Mouse (Mus musculus): ENCODE measurements around the gene Mybphl.

- TF ChIP-seq POLR2A (IDR thresholded peaks at IDR 0.05; ENCODE audit: control insufficient read depth, low read depth, low read length) = no peak
- no peak for TF ChIP-seq CTCF (IDR thresholded peaks at IDR 0.05; ENCODE audit: control insufficient read depth, insufficient read depth, insufficient replicate concordance, low read depth, low read length)
Observed at GRCm38 (mm10) chr3:108345855-108346254, 18.9 kb upstream of the Mybphl start.
